Mouse (Mus musculus) hindbrain, embryonic 15.5 days (tissue): ENCODE results near the gene Ass1. TPM values are rescaled to one million over a fixed set of nuclear protein-coding genes. Genes with fewer than 3 reads are reported as not detected.

ENCODE experiments used
- ATAC-seq: fragments of 200-750 bp; cut with Nextera tagmentation; 2 replicates; pipeline ENCODE4 v1.8.0; 2017; ENCODE audit warnings: low read depth, moderate number of reproducible peaks, moderate TSS enrichment; ENCODE audit not compliant: low FRiP score
- H3K27ac ChIP-seq: fragments of 300-500 bp; sonication (generic); replicated peaks from 2 replicates; pipeline ENCODE4 v1.5.1; 2015; ENCODE audit warnings: mild to moderate bottlenecking, inconsistent platforms
- H3K27me3 ChIP-seq: fragments of 300-500 bp; sonication (generic); 2 replicates; pipeline ENCODE4 v1.6.1; 2015; ENCODE audit warnings: control low read depth, inconsistent platforms
- H3K36me3 ChIP-seq: fragments of 300-500 bp; sonication (generic); 2 replicates; pipeline ENCODE4 v1.6.1; 2015; ENCODE audit warnings: control low read depth, inconsistent platforms
- H3K4me1 ChIP-seq: fragments of 300-500 bp; sonication (generic); replicated peaks from 2 replicates; pipeline ENCODE4 v1.6.1; 2015; ENCODE audit warnings: control low read depth, inconsistent platforms
- H3K4me2 ChIP-seq: fragments of 300-500 bp; sonication (generic); 2 replicates; pipeline ENCODE4 v1.6.1; 2015; ENCODE audit warnings: moderate library complexity, mild to moderate bottlenecking, inconsistent platforms
- H3K4me3 ChIP-seq: fragments of 300-500 bp; sonication (generic); 2 replicates; pipeline ENCODE4 v1.5.1; 2015; ENCODE audit warnings: mild to moderate bottlenecking, inconsistent platforms
- H3K9ac ChIP-seq: fragments of 300-500 bp; sonication (generic); 2 replicates; pipeline ENCODE4 v1.6.1; 2015; ENCODE audit warnings: inconsistent platforms
- H3K9me3 ChIP-seq: fragments of 300-500 bp; sonication (generic); 2 replicates; pipeline ENCODE4 v1.6.1; 2016; ENCODE audit warnings: control low read depth, inconsistent platforms
- WGBS: fragments of 180-500 bp; shearing (Covaris S2); methylation state at CpG from one replicate; pipeline ENCODE4 v1.1.7; 2015; 5-methylcytosine and 5-hydroxymethylcytosine counted together
- polyA plus RNA-seq: library from polyadenylated mRNA; unstranded; fragments of >200 nt; fragmentation: Nextera tagmentation; extraction: Ambion mirVana; gene quantifications from 2 replicates; pipeline ENCODE4 v1.2.1, GENCODE M21; 2015

Ass1 gene
- polyA plus RNA-seq, 1 experiment from 2014 or later = 9.8 TPM

- 28% methylated on average over 3 of the region's 3 CpGs for WGBS
- 0 out of 2 replicates have a peak, but pooled peaks have one; percentile 27 for ATAC-seq
- H3K4me3 ChIP-seq = no peak overlapping the region
Measured at GRCm38 (mm10) chr2:31448756-31449440, 21.1 kb upstream of the Ass1 start.

DNA sequence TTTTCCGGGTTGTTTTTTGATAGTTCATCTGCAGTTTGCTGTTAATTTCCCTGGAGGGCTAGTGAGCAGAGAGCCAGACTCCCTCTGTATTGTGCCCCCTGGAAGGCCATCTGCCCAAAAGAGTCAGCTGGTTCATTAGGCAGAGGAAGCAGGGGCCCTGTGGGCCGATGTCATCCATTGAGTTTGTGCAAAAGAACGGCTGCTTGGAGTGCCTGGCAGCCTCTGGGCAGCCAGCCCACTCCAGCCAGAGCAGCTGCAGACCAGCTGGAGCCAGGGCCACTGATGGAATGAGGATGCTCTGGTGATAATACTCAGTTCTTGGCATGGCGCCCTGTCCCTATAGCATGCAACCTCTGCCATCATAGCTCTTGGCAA, 20.6 kb upstream of the Ass1 start:
- no peaks in the 10 kb centered on the region for H3K36me3 ChIP-seq
- WGBS = 19% methylated on average over 4 of the region's 4 CpGs
- no peak overlapping the region for H3K9ac ChIP-seq
- H3K27ac ChIP-seq = peak overlapping the region; percentile 31; the same call in 1 of the 2 replicates
- H3K4me3 ChIP-seq = no peak overlapping the region
- no peaks in the 10 kb centered on the region for H3K9me3 ChIP-seq
- H3K4me1 ChIP-seq = peaks cover 29% of the 10 kb centered on the region
- no peaks in the 10 kb centered on the region; the same call in 1 of the 2 replicates for H3K27me3 ChIP-seq
- no peak overlapping the region for H3K4me2 ChIP-seq
- peak; percentile 87 for ATAC-seq

More at GRCm38 (mm10) chr2:31448756-31449440, 21.1 kb upstream of the Ass1 start:
- Histone ChIP-seq H3K9me3 (no peaks in the 10 kb centered on the region), H3K36me3 (no peaks in the 10 kb centered on the region), H3K27me3 (no peaks in the 10 kb centered on the region; the same call in 1 of the 2 replicates), H3K9ac (no peak overlapping the region), H3K4me1 (peaks cover 27% of the 10 kb centered on the region), H3K4me2 (no peak overlapping the region), H3K27ac (peak overlapping the region; percentile 31)

DNA sequence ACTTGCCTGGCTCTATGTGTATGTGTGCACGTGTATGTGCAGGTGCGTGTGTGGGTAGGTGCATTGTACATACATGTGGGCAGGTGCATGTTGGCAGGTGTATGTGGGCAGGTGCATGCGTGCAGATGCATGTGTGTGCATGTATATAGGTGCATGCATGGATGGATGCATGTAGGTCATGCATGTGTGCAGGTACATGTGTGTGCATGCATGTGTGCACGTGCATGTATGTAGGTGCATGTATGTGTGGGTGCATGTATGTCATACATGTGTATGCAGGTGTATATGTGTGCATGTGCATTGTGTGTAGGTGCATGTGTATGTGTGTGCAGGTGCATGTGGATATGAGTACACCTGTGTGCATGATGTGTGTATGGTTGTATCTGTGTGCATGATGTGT, 20.1 kb upstream of the Ass1 start:
- no peak overlapping the region for H3K9ac ChIP-seq
- no peak overlapping the region for H3K4me2 ChIP-seq
- no peaks in the 10 kb centered on the region; the same call in 1 of the 2 replicates for H3K27me3 ChIP-seq
- H3K27ac ChIP-seq = no peak overlapping the region
- H3K4me3 ChIP-seq = no peak overlapping the region
- 96% methylated on average over 4 of the region's 4 CpGs for WGBS
- no peaks in the 10 kb centered on the region for H3K36me3 ChIP-seq
- H3K4me1 ChIP-seq = peaks cover 29% of the 10 kb centered on the region
- H3K9me3 ChIP-seq = no peaks in the 10 kb centered on the region
- ATAC-seq = no peak

- no peak overlapping the region for H3K27ac ChIP-seq
- no peaks in the 10 kb centered on the region for H3K9me3 ChIP-seq
- H3K4me1 ChIP-seq = peaks cover 29% of the 10 kb centered on the region
- WGBS = 19% methylated on average over 3 of the region's 3 CpGs
- no peaks in the 10 kb centered on the region; the same call in 1 of the 2 replicates for H3K27me3 ChIP-seq
- ATAC-seq = no peak
- H3K4me2 ChIP-seq = no peak overlapping the region
- H3K4me3 ChIP-seq = no peak overlapping the region
- H3K9ac ChIP-seq = no peak overlapping the region
- H3K36me3 ChIP-seq = no peaks in the 10 kb centered on the region
Measured at GRCm38 (mm10) chr2:31450661-31451060, 19.3 kb upstream of the Ass1 start.

- Histone ChIP-seq H3K27me3 (no peaks in the 10 kb centered on the region; the same call in 1 of the 2 replicates), H3K4me2 (no peak overlapping the region), H3K4me3 (no peak overlapping the region), H3K27ac (no peak overlapping the region), H3K36me3 (no peaks in the 10 kb centered on the region), H3K9me3 (no peaks in the 10 kb centered on the region), H3K9ac (no peak overlapping the region), H3K4me1 (peaks cover 29% of the 10 kb centered on the region)
- WGBS = 55% methylated on average over 1 of the region's 1 CpGs
- no peak for ATAC-seq
Measured at GRCm38 (mm10) chr2:31451530-31451929, 18.5 kb upstream of the Ass1 start.

- Histone ChIP-seq H3K4me2 (no peak overlapping the region), H3K4me1 (peaks cover 29% of the 10 kb centered on the region), H3K36me3 (no peaks in the 10 kb centered on the region)
Measured at GRCm38 (mm10) chr2:31453011-31453410, 17.0 kb upstream of the Ass1 start.

GRCm38 (mm10) chr2:31453559-31454177, 16.3 kb upstream of the Ass1 start:
- peaks cover 11% of the 10 kb centered on the region for H3K27me3 ChIP-seq
- no peak overlapping the region for H3K4me2 ChIP-seq
- no peak for ATAC-seq
- H3K36me3 ChIP-seq = no peaks in the 10 kb centered on the region
- 46% methylated on average over 11 of the region's 11 CpGs for WGBS
- H3K4me3 ChIP-seq = no peak overlapping the region
- no peak overlapping the region for H3K9ac ChIP-seq
- no peak overlapping the region for H3K27ac ChIP-seq
- no peaks in the 10 kb centered on the region for H3K9me3 ChIP-seq
- peaks cover 25% of the 10 kb centered on the region for H3K4me1 ChIP-seq

More at GRCm38 (mm10) chr2:31453011-31453410, 17.0 kb upstream of the Ass1 start:
- no peak overlapping the region for H3K27ac ChIP-seq
- H3K27me3 ChIP-seq = peaks cover 5% of the 10 kb centered on the region; the same call in 1 of the 2 replicates
- H3K9me3 ChIP-seq = no peaks in the 10 kb centered on the region
- no peak for ATAC-seq
- WGBS = 79% methylated on average over 13 of the region's 13 CpGs
- H3K4me3 ChIP-seq = no peak overlapping the region
- no peak overlapping the region for H3K9ac ChIP-seq

DNA sequence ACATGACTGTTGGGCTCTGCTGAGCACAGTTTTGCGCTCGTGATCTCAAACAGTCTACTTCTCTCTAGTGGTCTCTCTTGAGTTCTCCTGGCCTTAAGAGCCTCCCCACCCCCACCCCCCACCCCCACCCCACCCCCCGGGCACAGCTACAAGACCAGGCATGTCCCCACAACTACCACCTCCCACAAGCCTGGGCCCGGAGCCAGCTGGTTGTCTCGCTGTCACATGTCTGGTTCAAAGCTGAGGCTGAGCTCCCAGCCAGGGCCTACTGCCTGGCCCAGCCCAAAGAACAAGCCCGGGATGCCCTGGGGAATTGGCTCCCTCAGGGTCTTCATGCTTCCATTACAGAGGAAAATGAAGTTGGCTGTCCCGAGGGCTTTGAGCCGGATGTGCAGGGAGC, 15.7 kb upstream of the Ass1 start:
- Histone ChIP-seq H3K27me3 (peaks cover 16% of the 10 kb centered on the region), H3K36me3 (no peaks in the 10 kb centered on the region), H3K4me3 (no peak overlapping the region), H3K4me2 (no peak overlapping the region), H3K9ac (no peak overlapping the region), H3K9me3 (no peaks in the 10 kb centered on the region), H3K27ac (no peak overlapping the region), H3K4me1 (peaks cover 19% of the 10 kb centered on the region)
- 57% methylated on average over 8 of the region's 8 CpGs for WGBS
- ATAC-seq = no peak

- Histone ChIP-seq H3K4me1 (peaks cover 13% of the 10 kb centered on the region), H3K27me3 (peaks cover 28% of the 10 kb centered on the region), H3K4me3 (no peak overlapping the region), H3K27ac (no peak overlapping the region), H3K9ac (no peak overlapping the region), H3K4me2 (no peak overlapping the region), H3K9me3 (no peaks in the 10 kb centered on the region), H3K36me3 (no peaks in the 10 kb centered on the region)
- ATAC-seq = no peak
- WGBS = 90% methylated on average over 7 of the region's 7 CpGs
Measured at GRCm38 (mm10) chr2:31455418-31455817, 14.6 kb upstream of the Ass1 start.

GRCm38 (mm10) chr2:31458460-31458859, 11.5 kb upstream of the Ass1 start:
- no peak overlapping the region for H3K27ac ChIP-seq
- 50% methylated on average over 5 of the region's 5 CpGs for WGBS
- H3K9me3 ChIP-seq = no peaks in the 10 kb centered on the region
- H3K4me2 ChIP-seq = no peak overlapping the region
- no peak overlapping the region for H3K4me3 ChIP-seq
- no peak overlapping the region for H3K9ac ChIP-seq
- no peak for ATAC-seq
- peaks cover 52% of the 10 kb centered on the region for H3K27me3 ChIP-seq
- H3K4me1 ChIP-seq = peaks cover 11% of the 10 kb centered on the region
- H3K36me3 ChIP-seq = no peaks in the 10 kb centered on the region

DNA sequence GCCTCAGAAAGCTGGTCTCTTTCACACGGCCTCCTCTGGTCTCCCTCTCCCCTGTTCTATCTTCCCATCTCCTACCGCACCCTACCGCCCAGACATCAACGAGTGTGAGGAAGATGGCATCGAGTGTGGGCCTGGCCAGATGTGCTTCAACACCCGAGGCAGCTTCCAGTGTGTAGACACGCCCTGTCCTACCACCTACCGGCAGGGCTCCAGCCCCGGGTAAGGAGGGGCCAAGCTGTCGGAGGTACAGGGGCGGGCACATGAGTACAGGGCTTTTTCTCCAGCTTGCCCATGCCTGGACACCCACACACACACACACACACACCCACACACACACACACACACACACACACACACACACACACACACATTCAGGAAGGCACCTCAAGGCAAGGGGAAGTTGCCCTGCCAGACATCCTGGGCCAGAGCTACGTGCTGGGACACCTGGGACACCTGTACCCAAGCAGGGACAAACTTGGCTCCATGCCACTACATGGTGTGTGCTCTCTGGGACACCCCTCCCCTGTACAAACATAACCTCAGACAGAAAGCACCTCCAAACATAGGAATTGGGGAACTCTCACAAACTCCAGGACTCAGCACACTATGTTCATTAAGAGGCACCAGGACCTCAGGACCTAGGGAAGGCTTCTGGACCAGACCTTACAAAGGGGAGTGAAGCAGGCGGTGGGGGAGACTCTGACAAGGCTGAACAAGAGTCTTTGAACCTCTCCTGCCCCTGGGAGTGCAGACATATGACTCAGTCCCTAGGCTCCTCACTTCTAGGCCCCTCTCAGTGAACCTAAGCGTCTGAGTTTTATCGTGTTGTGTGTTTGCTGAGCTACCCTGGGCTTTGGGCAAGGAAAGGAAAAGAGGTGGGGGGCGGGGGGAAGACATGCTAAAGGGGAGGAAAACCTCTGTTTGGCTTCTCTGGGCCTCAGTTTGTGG, 10.7 kb upstream of the Ass1 start:
- no peak overlapping the region for H3K9ac ChIP-seq

More for the DNA sequence above, 10.7 kb upstream of the Ass1 start:
- Histone ChIP-seq H3K4me3 (no peak overlapping the region), H3K27me3 (peaks cover 52% of the 10 kb centered on the region), H3K9me3 (no peaks in the 10 kb centered on the region), H3K4me1 (peaks cover 8% of the 10 kb centered on the region), H3K36me3 (no peaks in the 10 kb centered on the region), H3K27ac (no peak overlapping the region), H3K4me2 (peak overlapping the region; percentile 79)
- no peak for ATAC-seq
- WGBS = 46% methylated on average over 16 of the region's 16 CpGs
